Mouse (Mus musculus) hindbrain, postnatal 0 days (tissue): Measurements from ENCODE around the gene Cabp4. TPM values are rescaled to one million over a fixed set of nuclear protein-coding genes. Genes with fewer than 3 reads are reported as not detected.
"Not testable (repeated sequence)": the region's sequence is repeated elsewhere in the genome, so short reads cannot be mapped to it uniquely, and the experiment has no call there.

Experiments
- ATAC-seq: fragments of 200-750 bp; cut with Nextera tagmentation; 2 replicates; pipeline ENCODE4 v1.8.0; 2017; ENCODE audit warnings: mild to moderate bottlenecking, moderate TSS enrichment, moderate library complexity
- DNase-seq: peaks from one replicate; pipeline ENCODE4 v3.0.0-alpha.2; 2015; ENCODE audit warnings: low spot score
- H3K27ac ChIP-seq: fragments of 300-500 bp; sonication (generic); 2 replicates; pipeline ENCODE4 v1.5.1; 2014; ENCODE audit warnings: mild to moderate bottlenecking
- H3K27me3 ChIP-seq: fragments of 300-500 bp; sonication (generic); 2 replicates; pipeline ENCODE4 v1.6.1; 2014; ENCODE audit warnings: low read length, mixed read lengths; ENCODE audit not compliant: insufficient read depth
- H3K36me3 ChIP-seq: fragments of 300-500 bp; sonication (generic); 2 replicates; pipeline ENCODE4 v1.6.1; 2014; ENCODE audit warnings: low read length, mixed read lengths; ENCODE audit not compliant: insufficient read depth
- H3K4me1 ChIP-seq: fragments of 300-500 bp; sonication (generic); 2 replicates; pipeline ENCODE4 v1.6.1; 2014; ENCODE audit warnings: antibody characterized with exemption, low read length, mixed read lengths; ENCODE audit not compliant: insufficient read depth
- H3K4me2 ChIP-seq: fragments of 300-500 bp; sonication (generic); 2 replicates; pipeline ENCODE4 v1.6.1; 2014; ENCODE audit warnings: low read depth, mild to moderate bottlenecking, low read length, moderate library complexity, mixed read lengths
- H3K4me3 ChIP-seq: fragments of 300-500 bp; sonication (generic); 2 replicates; pipeline ENCODE4 v1.5.1; 2014; ENCODE audit warnings: low read length
- H3K9ac ChIP-seq: fragments of 300-500 bp; sonication (generic); replicated peaks from 2 replicates; pipeline ENCODE4 v1.6.1; 2014; ENCODE audit warnings: mild to moderate bottlenecking, low read length, moderate library complexity, mixed read lengths
- H3K9me3 ChIP-seq: fragments of 300-500 bp; sonication (generic); 2 replicates; pipeline ENCODE4 v1.6.1; 2016; ENCODE audit warnings: low read length, mixed read lengths
- CTCF ChIP-seq: IDR thresholded peaks from 2 replicates; pipeline ENCODE4 v1.5.1; 2016; ENCODE audit warnings: antibody characterized with exemption, control low read depth, low read depth
- WGBS: fragments of 180-500 bp; shearing (Covaris S2); extraction: QIAGEN DNeasy Blood & Tissue Kit; methylation state at CpG from one replicate; pipeline ENCODE4 v1.1.7; 2014; 5-methylcytosine and 5-hydroxymethylcytosine counted together
- polyA plus RNA-seq: library from polyadenylated mRNA; unstranded; fragments of >200 nt; fragmentation: Nextera tagmentation; extraction: Ambion mirVana; gene quantifications from 2 replicates; pipeline ENCODE4 v1.2.1, GENCODE M21; 2015
- total RNA-seq: library from RNA; depleted of rRNA; stranded (reverse); fragments of >200 nt; gene quantifications from 2 replicates; pipeline ENCODE4 v1.2.3, GENCODE M21; 2014

Cabp4 gene
- total and polyA plus RNA-seq, 2 experiments from 2014 or later, result 0.51 TPM; not detected in 1

- Histone ChIP-seq H3K4me3 (no peak overlapping the region), H3K36me3 (no peaks in the 10 kb centered on the region), H3K9ac (no peak overlapping the region), H3K27me3 (no peaks in the 10 kb centered on the region), H3K9me3 (no peaks in the 10 kb centered on the region), H3K4me1 (no peaks in the 10 kb centered on the region), H3K27ac (no peak overlapping the region), H3K4me2 (no peak overlapping the region)
- WGBS, result 77% methylated on average over 6 of the region's 6 CpGs
- DNase-seq (no peak), ATAC-seq (no peak)
- TF ChIP-seq CTCF, result no peak
Measured at GRCm38 (mm10) chr19:4140147-4140546, 3.7 kb downstream of the Cabp4 start.

GRCm38 (mm10) chr19:4139446-4139845, 4.4 kb downstream of the Cabp4 start, which contains the start of gene Gpr152:
Gene Gpr152, plus strand, starts transcription at chr19:4139787.
- Histone ChIP-seq H3K4me2 (no peak within 1 kb of the TSS), H3K9me3 (no peaks in the 10 kb centered on the region), H3K27ac (no peak within 1 kb of the TSS), H3K4me1 (no peaks in the 10 kb centered on the region), H3K36me3 (no peaks in the 10 kb centered on the region), H3K27me3 (no peaks in the 10 kb centered on the region), H3K4me3 (no peak within 1 kb of the TSS), H3K9ac (no peak within 1 kb of the TSS)
- TF ChIP-seq CTCF, result no peak
- 64% methylated on average over 2 of the region's 2 CpGs for WGBS
- DNase-seq, result no peak
- no peak; the same call in 1 of the 2 replicates for ATAC-seq

GRCm38 (mm10) chr19:4137913-4138312, 5.9 kb downstream of the Cabp4 start:
- H3K9me3 ChIP-seq, result no peaks in the 10 kb centered on the region
- no peak overlapping the region for H3K4me3 ChIP-seq
- no peak for DNase-seq
- H3K4me2 ChIP-seq, result no peak overlapping the region
- no peaks in the 10 kb centered on the region for H3K27me3 ChIP-seq
- no peak for ATAC-seq
- H3K27ac ChIP-seq, result no peak overlapping the region
- TF ChIP-seq CTCF, result no peak
- peaks cover 1% of the 10 kb centered on the region; the same call in 1 of the 2 replicates for H3K36me3 ChIP-seq
- H3K4me1 ChIP-seq, result no peaks in the 10 kb centered on the region
- no peak overlapping the region for H3K9ac ChIP-seq
- 85% methylated on average over 5 of the region's 5 CpGs for WGBS

GRCm38 (mm10) chr19:4136463-4136862, 7.4 kb downstream of the Cabp4 start:
- no peak overlapping the region for H3K9ac ChIP-seq
- no peak overlapping the region for H3K4me2 ChIP-seq
- no peak for DNase-seq
- ATAC-seq, result no peak
- TF ChIP-seq CTCF, result no peak
- no peaks in the 10 kb centered on the region for H3K4me1 ChIP-seq
- H3K4me3 ChIP-seq, result no peak overlapping the region
- peaks cover 16% of the 10 kb centered on the region for H3K36me3 ChIP-seq
- H3K27ac ChIP-seq, result no peak overlapping the region
- H3K9me3 ChIP-seq, result no peaks in the 10 kb centered on the region
- H3K27me3 ChIP-seq, result no peaks in the 10 kb centered on the region
- 82% methylated on average over 5 of the region's 5 CpGs for WGBS

- peaks cover 21% of the 10 kb centered on the region for H3K36me3 ChIP-seq
- H3K4me2 ChIP-seq, H3K27ac ChIP-seq, DNase-seq, H3K9ac ChIP-seq, H3K9me3 ChIP-seq, H3K4me1 ChIP-seq, ATAC-seq, H3K4me3 ChIP-seq, H3K27me3 ChIP-seq: not testable (repeated sequence)
- TF ChIP-seq CTCF, result peak; percentile 56
- 22% methylated on average over 8 of the region's 8 CpGs for WGBS
Measured at GRCm38 (mm10) chr19:4135963-4136345, 7.9 kb downstream of the Cabp4 start.

GRCm38 (mm10) chr19:4135229-4135962, 8.4 kb downstream of the Cabp4 start:
- H3K4me2 ChIP-seq, H3K9me3 ChIP-seq, DNase-seq, H3K9ac ChIP-seq, H3K27me3 ChIP-seq, H3K27ac ChIP-seq, ATAC-seq, H3K4me1 ChIP-seq, H3K4me3 ChIP-seq: not testable (repeated sequence)
- WGBS, result 85% methylated on average over 6 of the region's 6 CpGs
- peaks cover 22% of the 10 kb centered on the region for H3K36me3 ChIP-seq

- ATAC-seq (no peak), DNase-seq (no peak)
- Histone ChIP-seq H3K27me3 (no peaks in the 10 kb centered on the region), H3K9ac (no peak overlapping the region), H3K4me3 (no peak overlapping the region), H3K4me1 (no peaks in the 10 kb centered on the region), H3K36me3 (peaks cover 26% of the 10 kb centered on the region), H3K27ac (no peak overlapping the region), H3K4me2 (no peak overlapping the region), H3K9me3 (no peaks in the 10 kb centered on the region)
- no peak for TF ChIP-seq CTCF
- WGBS, result 90% methylated on average over 4 of the region's 4 CpGs
Measured at GRCm38 (mm10) chr19:4134354-4134753, 9.5 kb downstream of the Cabp4 start.
